Mouse (Mus musculus): ENCODE results near the gene Usp29.
A peak's percentile ranks its signal among the peaks of the same experiment; 100 is the strongest.
"Not testable (repeated sequence)": the region's sequence is repeated elsewhere in the genome, so short reads cannot be mapped to it uniquely, and the experiment has no call there.

Usp29 gene

GRCm38 (mm10) chr7:6925926-6926730, 195.8 kb downstream of the Usp29 start:
- no peak for DNase-seq (ENCODE audit: low read depth)

GRCm38 (mm10) chr7:6926731-6926995, 196.3 kb downstream of the Usp29 start:
- DNase-seq (ENCODE audit: low read depth) = no peak

- DNase-seq (ENCODE audit: low read depth) = no peak
These were observed 198.9 kb downstream of the Usp29 start for GRCm38 (mm10) chr7:6929286-6929685.

- no peak for DNase-seq (ENCODE audit: low read depth)
These were observed 204.4 kb downstream of the Usp29 start for GRCm38 (mm10) chr7:6934741-6935140.

GRCm38 (mm10) chr7:6937040-6937439, 206.7 kb downstream of the Usp29 start:
- peak; percentile 75 for DNase-seq (ENCODE audit: low read depth)

- DNase-seq (ENCODE audit: low read depth) = peak; percentile 59
These were observed 210.4 kb downstream of the Usp29 start for GRCm38 (mm10) chr7:6940761-6941231.

- not testable (repeated sequence) for DNase-seq (ENCODE audit: low read depth)
These were observed 217.7 kb downstream of the Usp29 start for GRCm38 (mm10) chr7:6948061-6948460.

GRCm38 (mm10) chr7:6956576-6956975, 226.2 kb downstream of the Usp29 start:
- DNase-seq (ENCODE audit: low read depth) = no peak

- no peak for DNase-seq (ENCODE audit: low read depth)
These were observed 228.2 kb downstream of the Usp29 start for GRCm38 (mm10) chr7:6958574-6958973.

GRCm38 (mm10) chr7:6973566-6973965, 243.2 kb downstream of the Usp29 start:
- DNase-seq (ENCODE audit: low read depth) = no peak

GRCm38 (mm10) chr7:6976890-6977289, 246.5 kb downstream of the Usp29 start:
- DNase-seq (ENCODE audit: low read depth) = no peak

GRCm38 (mm10) chr7:6995251-6995650, 264.9 kb downstream of the Usp29 start, which contains the start of gene Aurkc:
Aurkc (plus strand) TSS chr7:6995300.
- DNase-seq (ENCODE audit: low read depth) = not testable (repeated sequence)

- DNase-seq (ENCODE audit: low read depth) = not testable (repeated sequence)
These were observed 268.5 kb downstream of the Usp29 start for GRCm38 (mm10) chr7:6998914-6999313.

- DNase-seq (ENCODE audit: low read depth) = not testable (repeated sequence)
These were observed 275.1 kb downstream of the Usp29 start for GRCm38 (mm10) chr7:7005441-7005840.
